Mouse (Mus musculus) frontal cortex, adult 2 months (tissue): ENCODE data around the gene Sgms2. TPM values are rescaled to one million over a fixed set of nuclear protein-coding genes. Genes with fewer than 3 reads are reported as not detected.

ENCODE experiments used
- DNase-seq, 2 experiments: peaks; one replicate each; pipeline ENCODE4 v3.0.0; 2022; ENCODE audit warnings: low spot score in 1 of 2; ENCODE audit errors: extremely low spot score in 1 of 2
- polyA plus RNA-seq: library from polyadenylated mRNA; depleted of rRNA; stranded (reverse); fragments of >200 nt; gene quantifications from 2 replicates; pipeline ENCODE4 v1.2.3, GENCODE M21; 2012; rRNA removed

The Sgms2 gene
- polyA plus RNA-seq, 1 experiment = 2.1 TPM

- DNase-seq = no peak
These were observed 220.8 kb downstream of the Sgms2 start for GRCm38 (mm10) chr3:131270381-131270780.

Other genes with a start within 250 kb of the Sgms2 start
- 40.2 and 40.8 TPM in 2 replicates for gene Hadh, start 219.3 kb downstream of the Sgms2 start, polyA plus RNA-seq
- 12.5 and 13.8 TPM in 2 replicates for gene Cyp2u1, start 188.2 kb downstream of the Sgms2 start, polyA plus RNA-seq
- gene Papss1, start 73.4 kb upstream of the Sgms2 start, polyA plus RNA-seq = 66.6 and 73.3 TPM in 2 replicates